Mouse (Mus musculus) embryonic facial prominence, embryonic 15.5 days (tissue): Measurements from ENCODE around the gene Psmd12. TPM values are rescaled to one million over a fixed set of nuclear protein-coding genes. Genes with fewer than 3 reads are reported as not detected.

Source experiments
- ATAC-seq: fragments of 200-750 bp; cut with Nextera tagmentation; 2 replicates; pipeline ENCODE4 v1.8.0; 2017; ENCODE audit warnings: low read depth, moderate TSS enrichment; ENCODE audit not compliant: insufficient number of reproducible peaks, low FRiP score, low TSS enrichment
- H3K27ac ChIP-seq: fragments of 300-500 bp; sonication (generic); replicated peaks from 2 replicates; pipeline ENCODE4 v1.5.1; 2015; ENCODE audit warnings: mild to moderate bottlenecking, inconsistent platforms
- H3K27me3 ChIP-seq: fragments of 300-500 bp; sonication (generic); 2 replicates; pipeline ENCODE4 v1.6.1; 2015; ENCODE audit warnings: inconsistent platforms
- H3K36me3 ChIP-seq: fragments of 300-500 bp; sonication (generic); 2 replicates; pipeline ENCODE4 v1.6.1; 2015; ENCODE audit warnings: mild to moderate bottlenecking, inconsistent platforms
- H3K4me1 ChIP-seq: fragments of 300-500 bp; sonication (generic); 2 replicates; pipeline ENCODE4 v1.6.1; 2015; ENCODE audit warnings: inconsistent platforms
- H3K4me2 ChIP-seq: fragments of 300-500 bp; sonication (generic); replicated peaks from 2 replicates; pipeline ENCODE4 v1.6.1; 2015; ENCODE audit warnings: mild to moderate bottlenecking, inconsistent platforms
- H3K4me3 ChIP-seq: fragments of 300-500 bp; sonication (generic); replicated peaks from 2 replicates; pipeline ENCODE4 v1.5.1; 2015; ENCODE audit warnings: mild to moderate bottlenecking, inconsistent platforms
- H3K9ac ChIP-seq: fragments of 300-500 bp; sonication (generic); 2 replicates; pipeline ENCODE4 v1.6.1; 2015; ENCODE audit warnings: inconsistent platforms
- H3K9me3 ChIP-seq: fragments of 300-500 bp; sonication (generic); replicated peaks from 2 replicates; pipeline ENCODE4 v1.6.1; 2016; ENCODE audit warnings: inconsistent platforms
- WGBS: fragments of 180-500 bp; shearing (Covaris S2); methylation state at CpG from one replicate; pipeline ENCODE4 v1.1.7; 2015; 5-methylcytosine and 5-hydroxymethylcytosine counted together
- polyA plus RNA-seq: library from polyadenylated mRNA; unstranded; fragments of >200 nt; fragmentation: Nextera tagmentation; extraction: Ambion mirVana; gene quantifications from 2 replicates; pipeline ENCODE4 v1.2.1, GENCODE M21; 2015

Gene Psmd12
- polyA plus RNA-seq, 1 experiment from 2014 or later: 161 TPM

GRCm38 (mm10) chr11:107463251-107463681 is 16.0 kb upstream of the Psmd12 start:
- no peak overlapping the region for H3K9ac ChIP-seq
- H3K27me3 ChIP-seq: no peaks in the 10 kb centered on the region
- H3K4me1 ChIP-seq: peaks cover 8% of the 10 kb centered on the region
- no peak overlapping the region for H3K4me2 ChIP-seq
- no peak overlapping the region for H3K27ac ChIP-seq
- H3K9me3 ChIP-seq: no peaks in the 10 kb centered on the region
- no peak overlapping the region for H3K4me3 ChIP-seq
- WGBS: 84% methylated on average over 12 of the region's 12 CpGs
- ATAC-seq: no peak
- no peaks in the 10 kb centered on the region for H3K36me3 ChIP-seq

- peaks cover 11% of the 10 kb centered on the region for H3K4me1 ChIP-seq
- WGBS: 56% methylated on average over 6 of the region's 6 CpGs
- H3K27ac ChIP-seq: no peak overlapping the region
- no peaks in the 10 kb centered on the region for H3K36me3 ChIP-seq
- H3K4me2 ChIP-seq: no peak overlapping the region
- no peak for ATAC-seq
- no peaks in the 10 kb centered on the region for H3K9me3 ChIP-seq
- H3K4me3 ChIP-seq: no peak overlapping the region
- H3K9ac ChIP-seq: no peak overlapping the region
- H3K27me3 ChIP-seq: no peaks in the 10 kb centered on the region
Observed at GRCm38 (mm10) chr11:107464141-107464540, 15.1 kb upstream of the Psmd12 start.

GRCm38 (mm10) chr11:107465041-107465440 is 14.2 kb upstream of the Psmd12 start:
- Histone ChIP-seq H3K4me3 (no peak overlapping the region), H3K27ac (no peak overlapping the region), H3K4me2 (no peak overlapping the region), H3K36me3 (no peaks in the 10 kb centered on the region), H3K27me3 (no peaks in the 10 kb centered on the region), H3K9me3 (no peaks in the 10 kb centered on the region), H3K9ac (no peak overlapping the region), H3K4me1 (peaks cover 11% of the 10 kb centered on the region)
- 85% methylated on average over 4 of the region's 4 CpGs for WGBS
- ATAC-seq: no peak

GRCm38 (mm10) chr11:107465969-107466368 is 13.3 kb upstream of the Psmd12 start:
- 38% methylated on average over 1 of the region's 1 CpGs for WGBS
- no peak overlapping the region for H3K4me3 ChIP-seq
- H3K9ac ChIP-seq: no peak overlapping the region
- H3K4me2 ChIP-seq: no peak overlapping the region
- no peaks in the 10 kb centered on the region for H3K9me3 ChIP-seq
- no peak for ATAC-seq
- peaks cover 14% of the 10 kb centered on the region for H3K4me1 ChIP-seq
- no peaks in the 10 kb centered on the region for H3K36me3 ChIP-seq
- H3K27me3 ChIP-seq: no peaks in the 10 kb centered on the region
- no peak overlapping the region for H3K27ac ChIP-seq

- Histone ChIP-seq H3K36me3 (no peaks in the 10 kb centered on the region), H3K9me3 (no peaks in the 10 kb centered on the region), H3K27me3 (no peaks in the 10 kb centered on the region), H3K27ac (no peak overlapping the region), H3K4me2 (no peak overlapping the region), H3K4me1 (peaks cover 20% of the 10 kb centered on the region), H3K4me3 (no peak overlapping the region), H3K9ac (no peak overlapping the region)
- 67% methylated on average over 6 of the region's 6 CpGs for WGBS
- no peak for ATAC-seq
Observed at GRCm38 (mm10) chr11:107466611-107467391, 12.5 kb upstream of the Psmd12 start.

GRCm38 (mm10) chr11:107468252-107469030 is 10.8 kb upstream of the Psmd12 start:
- ATAC-seq: no peak
- H3K4me3 ChIP-seq: peak overlapping the region; percentile 83
- no peaks in the 10 kb centered on the region for H3K9me3 ChIP-seq
- H3K36me3 ChIP-seq: no peaks in the 10 kb centered on the region
- peak overlapping the region; percentile 98 for H3K27ac ChIP-seq
- peak overlapping the region; percentile 83 for H3K9ac ChIP-seq
- H3K4me2 ChIP-seq: peak overlapping the region; percentile 86
- H3K27me3 ChIP-seq: no peaks in the 10 kb centered on the region
- 20% methylated on average over 16 of the region's 16 CpGs for WGBS
- H3K4me1 ChIP-seq: peaks cover 26% of the 10 kb centered on the region

GRCm38 (mm10) chr11:107469031-107469522 is 10.2 kb upstream of the Psmd12 start:
- H3K4me3 ChIP-seq: peak overlapping the region; percentile 83
- H3K9me3 ChIP-seq: no peaks in the 10 kb centered on the region
- 0% methylated on average over 38 of the region's 38 CpGs for WGBS
- H3K27me3 ChIP-seq: no peaks in the 10 kb centered on the region
- peaks cover 26% of the 10 kb centered on the region for H3K4me1 ChIP-seq
- H3K4me2 ChIP-seq: peak overlapping the region; percentile 86
- H3K36me3 ChIP-seq: no peaks in the 10 kb centered on the region
- H3K27ac ChIP-seq: peak overlapping the region; percentile 98
- H3K9ac ChIP-seq: peak overlapping the region; percentile 83
- peak; percentile 83 for ATAC-seq

- Histone ChIP-seq H3K27ac (peak overlapping the region; percentile 98), H3K4me3 (peak overlapping the region; percentile 83), H3K4me2 (peak overlapping the region; percentile 86), H3K36me3 (no peaks in the 10 kb centered on the region), H3K4me1 (peaks cover 26% of the 10 kb centered on the region), H3K27me3 (no peaks in the 10 kb centered on the region), H3K9me3 (no peaks in the 10 kb centered on the region), H3K9ac (peak overlapping the region; percentile 83)
- WGBS: under 1% methylated on average over 59 of the region's 59 CpGs
- peak; percentile 31; the same call in 1 of the 2 replicates for ATAC-seq
Observed at GRCm38 (mm10) chr11:107469523-107470371, 9.5 kb upstream of the Psmd12 start.

- Histone ChIP-seq H3K9ac (peak within 1 kb of the TSS; percentile 83), H3K27ac (peak within 1 kb of the TSS; percentile 98), H3K4me2 (peak within 1 kb of the TSS; percentile 86), H3K4me3 (peak within 1 kb of the TSS; percentile 83), H3K4me1 (peaks cover 26% of the 10 kb centered on the region), H3K36me3 (no peaks in the 10 kb centered on the region), H3K9me3 (no peaks in the 10 kb centered on the region), H3K27me3 (no peaks in the 10 kb centered on the region)
- ATAC-seq: peak; percentile 89
- 0% methylated on average over 37 of the region's 37 CpGs for WGBS
Observed at GRCm38 (mm10) chr11:107470521-107471041, 8.7 kb upstream of the Psmd12 start, which contains the start of gene Pitpnc1. Gene Pitpnc1, minus strand, starts transcription at chr11:107470699.

GRCm38 (mm10) chr11:107471071-107471720 is 8.1 kb upstream of the Psmd12 start:
- no peaks in the 10 kb centered on the region for H3K27me3 ChIP-seq
- H3K36me3 ChIP-seq: no peaks in the 10 kb centered on the region
- no peaks in the 10 kb centered on the region for H3K9me3 ChIP-seq
- H3K4me2 ChIP-seq: peak overlapping the region; percentile 86
- no peak for ATAC-seq
- WGBS: 2% methylated on average over 11 of the region's 11 CpGs
- peaks cover 26% of the 10 kb centered on the region for H3K4me1 ChIP-seq
- H3K4me3 ChIP-seq: peak overlapping the region; percentile 83
- peak overlapping the region; percentile 98 for H3K27ac ChIP-seq
- no peak overlapping the region for H3K9ac ChIP-seq
